Mouse (Mus musculus): ENCODE data around the gene Dmbx1. TPM values are rescaled to one million over a fixed set of nuclear protein-coding genes. Genes with fewer than 3 reads are reported as not detected.

The Dmbx1 gene
- total and polyA plus RNA-seq, 3 experiments, result 0.19 to 2.3 TPM; not detected in 1

DNA sequence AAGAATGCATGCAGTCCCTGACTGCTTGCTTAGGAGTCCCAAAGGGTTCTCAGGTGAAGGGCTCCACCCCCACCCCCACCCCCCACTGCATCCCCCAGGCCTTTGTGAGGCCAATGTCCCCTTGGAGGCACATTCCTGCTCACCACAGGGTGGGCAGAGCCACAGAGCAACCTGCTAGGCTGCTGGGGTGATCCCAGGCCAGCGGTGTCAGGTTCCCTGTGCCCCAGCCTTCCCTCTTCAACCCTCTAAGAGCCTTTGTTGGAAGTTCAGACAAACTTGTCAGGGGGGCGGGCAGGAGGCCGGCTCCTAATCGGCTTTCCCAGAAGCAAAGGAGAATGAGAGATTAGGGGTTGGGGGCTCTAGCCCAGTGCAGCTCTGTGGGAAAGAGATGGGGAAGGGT is 28.1 kb downstream of the Dmbx1 start:
- Histone ChIP-seq H3K4me3 (ENCODE audit: control insufficient read depth in 1 of 2, insufficient read depth in 1 of 2, low read depth in 2 of 2, low read length in 2 of 2) (no peak overlapping the region), H3K27me3 (ENCODE audit: control insufficient read depth in 1 of 2, insufficient read depth in 2 of 2, low read length in 2 of 2) (no peaks in the 10 kb centered on the region), H3K27ac (ENCODE audit: control insufficient read depth, low read depth, low read length) (no peak overlapping the region), H3K9ac (ENCODE audit: control insufficient read depth, low read depth, low read length, poor library complexity, severe bottlenecking) (no peak overlapping the region), H3K9me3 (replicated peaks; ENCODE audit: insufficient read depth, low read length) (no peaks in the 10 kb centered on the region), H3K4me1 (ENCODE audit: control insufficient read depth in 1 of 2, insufficient read depth in 2 of 2, low read length in 2 of 2) (peaks cover 0 to 7% of the 10 kb centered on the region in 2 experiments; a peak in 1 of 4 replicates), H3K79me2 (ENCODE audit: control insufficient read depth, insufficient read depth, low read length, poor library complexity) (no peaks in the 10 kb centered on the region), H3K36me3 (ENCODE audit: control insufficient read depth in 1 of 2, insufficient read depth in 2 of 2, low read length in 2 of 2) (peaks cover 0 to 2% of the 10 kb centered on the region in 2 experiments; a peak in 1 of 4 replicates)
- TF ChIP-seq NRF1 (IDR thresholded peaks at IDR 0.05; ENCODE audit: insufficient read depth, low read depth, low read length, poor library complexity, severe bottlenecking), result no peak
- TF ChIP-seq USF1 (IDR thresholded peaks at IDR 0.05; ENCODE audit: low read depth, low read length), result no peak
- DNase-seq (ENCODE audit: low read depth, low spot score), result no peak

DNA sequence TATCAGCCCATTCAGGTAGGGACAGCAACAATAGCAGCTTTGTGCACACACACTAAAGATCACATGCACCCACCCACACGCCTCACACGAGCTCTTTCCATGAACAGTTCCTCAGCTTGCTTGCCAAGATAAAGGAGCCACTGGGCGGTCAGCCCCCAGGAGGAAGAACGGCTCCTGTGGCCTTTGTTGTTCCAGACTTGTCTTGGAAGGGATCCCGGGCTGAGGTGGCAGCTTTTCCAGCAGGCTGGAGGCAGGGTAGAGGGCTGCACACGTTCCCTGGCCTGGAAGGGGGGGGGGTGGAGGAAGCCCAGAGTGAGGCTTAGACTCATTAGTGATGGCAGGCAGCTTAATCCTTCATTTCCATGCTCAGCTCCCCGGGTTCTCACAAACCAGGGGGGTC is 31.1 kb downstream of the Dmbx1 start:
- DNase-seq (ENCODE audit: low read depth, low spot score), result no peak
- Histone ChIP-seq H3K4me1 (ENCODE audit: control insufficient read depth in 1 of 2, insufficient read depth in 2 of 2, low read length in 2 of 2) (peaks cover 0 to 7% of the 10 kb centered on the region in 2 experiments; a peak in 1 of 4 replicates), H3K4me3 (ENCODE audit: control insufficient read depth in 1 of 2, insufficient read depth in 1 of 2, low read depth in 2 of 2, low read length in 2 of 2) (no peak overlapping the region), H3K36me3 (ENCODE audit: control insufficient read depth in 1 of 2, insufficient read depth in 2 of 2, low read length in 2 of 2) (peaks cover 0 to 2% of the 10 kb centered on the region in 2 experiments; a peak in 1 of 4 replicates), H3K27me3 (ENCODE audit: control insufficient read depth in 1 of 2, insufficient read depth in 2 of 2, low read length in 2 of 2) (no peaks in the 10 kb centered on the region; a peak in 1 of 4 replicates), H3K9me3 (replicated peaks; ENCODE audit: insufficient read depth, low read length) (no peaks in the 10 kb centered on the region), H3K79me2 (ENCODE audit: control insufficient read depth, insufficient read depth, low read length, poor library complexity) (no peaks in the 10 kb centered on the region), H3K9ac (ENCODE audit: control insufficient read depth, low read depth, low read length, poor library complexity, severe bottlenecking) (no peak overlapping the region), H3K27ac (ENCODE audit: control insufficient read depth, low read depth, low read length) (no peak overlapping the region)
- TF ChIP-seq BHLHE40 (IDR thresholded peaks at IDR 0.05; ENCODE audit: borderline replicate concordance, low read depth, low read length), result no peak
- no peak for TF ChIP-seq RCOR1 (IDR thresholded peaks at IDR 0.05; ENCODE audit: low read depth, low read length)
- no peak for TF ChIP-seq ZKSCAN1 (IDR thresholded peaks at IDR 0.05; ENCODE audit: low read depth, low read length)
- TF ChIP-seq CHD1 (IDR thresholded peaks at IDR 0.05; ENCODE audit: low read depth, low read length), result no peak
- TF ChIP-seq GABPA (IDR thresholded peaks at IDR 0.05; ENCODE audit: low read depth, low read length), result no peak
- TF ChIP-seq GATA1 (IDR thresholded peaks at IDR 0.05; ENCODE audit: low read depth, low read length), result no peak
- TF ChIP-seq ZNF384 (IDR thresholded peaks at IDR 0.05; ENCODE audit: low read depth, low read length), result no peak
- no peak for TF ChIP-seq MYB (IDR thresholded peaks at IDR 0.05; ENCODE audit: low read depth, low read length)
- no peak for TF ChIP-seq ELF1 (IDR thresholded peaks at IDR 0.05; ENCODE audit: low read depth, low read length)

DNA sequence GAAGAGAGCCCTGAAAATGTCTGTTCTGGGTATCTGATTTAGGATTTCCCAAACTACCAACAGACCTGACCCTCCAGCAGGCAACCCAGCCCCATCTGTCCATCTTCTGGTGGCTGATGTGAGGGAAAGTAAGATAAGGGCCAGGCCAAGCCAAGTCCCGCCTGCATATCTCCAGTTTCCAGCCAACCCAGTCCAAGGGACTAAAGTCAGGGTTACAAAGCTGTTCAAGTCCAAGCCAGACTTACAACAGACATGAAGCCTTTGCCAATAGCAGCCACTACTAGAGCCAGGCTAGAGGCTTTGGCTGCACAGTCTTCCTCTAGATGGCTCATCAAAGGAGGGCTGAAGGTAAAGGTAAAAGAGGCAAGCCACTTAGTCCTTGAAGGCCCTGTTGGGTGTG is 31.7 kb downstream of the Dmbx1 start:
- TF ChIP-seq MYC (IDR thresholded peaks at IDR 0.05; ENCODE audit: low read depth, low read length), result no peak
- TF ChIP-seq SIN3A (IDR thresholded peaks at IDR 0.05; ENCODE audit: low read length), result no peak
- TF ChIP-seq GATA1 (IDR thresholded peaks at IDR 0.05; ENCODE audit: low read depth, low read length), result no peak
- H3K4me3 ChIP-seq (ENCODE audit: control insufficient read depth in 1 of 2, insufficient read depth in 1 of 2, low read depth in 2 of 2, low read length in 2 of 2), result no peak overlapping the region
- H3K9me3 ChIP-seq (replicated peaks; ENCODE audit: insufficient read depth, low read length), result no peaks in the 10 kb centered on the region
- peaks cover 0 to 2% of the 10 kb centered on the region in 2 experiments; a peak in 1 of 4 replicates for H3K36me3 ChIP-seq (ENCODE audit: control insufficient read depth in 1 of 2, insufficient read depth in 2 of 2, low read length in 2 of 2)
- DNase-seq (ENCODE audit: low read depth, low spot score), result peak; percentile 20
- no peak overlapping the region for H3K27ac ChIP-seq (ENCODE audit: control insufficient read depth, low read depth, low read length)
- H3K4me1 ChIP-seq (ENCODE audit: control insufficient read depth in 1 of 2, insufficient read depth in 2 of 2, low read length in 2 of 2), result peaks cover 0 to 7% of the 10 kb centered on the region in 2 experiments; a peak in 1 of 4 replicates
- H3K79me2 ChIP-seq (ENCODE audit: control insufficient read depth, insufficient read depth, low read length, poor library complexity), result no peaks in the 10 kb centered on the region
- H3K27me3 ChIP-seq (ENCODE audit: control insufficient read depth in 1 of 2, insufficient read depth in 2 of 2, low read length in 2 of 2), result no peaks in the 10 kb centered on the region; a peak in 1 of 4 replicates
- no peak overlapping the region for H3K9ac ChIP-seq (ENCODE audit: control insufficient read depth, low read depth, low read length, poor library complexity, severe bottlenecking)
